Mouse (Mus musculus): ENCODE results near the gene Mreg.

Mreg gene

GRCm38 (mm10) chr1:72226887-72227481 lies 14.9 kb upstream of the Mreg start:
- DNase-seq (ENCODE audit: low read depth) = no peak

GRCm38 (mm10) chr1:72226172-72226886 lies 14.2 kb upstream of the Mreg start:
- DNase-seq (ENCODE audit: low read depth) = peak; percentile 58

GRCm38 (mm10) chr1:72225720-72226171 lies 13.6 kb upstream of the Mreg start:
- peak; percentile 91 for DNase-seq (ENCODE audit: low read depth)

GRCm38 (mm10) chr1:72225054-72225718 lies 13.1 kb upstream of the Mreg start:
- DNase-seq (ENCODE audit: low read depth) = peak; percentile 39

- no peak for DNase-seq (ENCODE audit: low read depth)
Measured at GRCm38 (mm10) chr1:72220008-72220407, 7.9 kb upstream of the Mreg start.

- DNase-seq (ENCODE audit: low read depth) = no peak
Measured at GRCm38 (mm10) chr1:72219116-72219515, 7.0 kb upstream of the Mreg start.

- no peak for DNase-seq (ENCODE audit: low read depth)
Measured at GRCm38 (mm10) chr1:72218626-72219025, 6.5 kb upstream of the Mreg start.

- no peak for DNase-seq (ENCODE audit: low read depth)
Measured at GRCm38 (mm10) chr1:72216761-72217160, 4.7 kb upstream of the Mreg start.

GRCm38 (mm10) chr1:72215174-72215573 lies 3.1 kb upstream of the Mreg start:
- DNase-seq (ENCODE audit: low read depth) = no peak

- DNase-seq (ENCODE audit: low read depth) = no peak
Measured at GRCm38 (mm10) chr1:72214470-72214961, 2.4 kb upstream of the Mreg start.

GRCm38 (mm10) chr1:72213954-72214353 lies 1.8 kb upstream of the Mreg start:
- DNase-seq (ENCODE audit: low read depth) = no peak

GRCm38 (mm10) chr1:72210803-72211679 lies 1.1 kb downstream of the Mreg start:
- no peak for DNase-seq (ENCODE audit: low read depth)

- DNase-seq (ENCODE audit: low read depth) = no peak
Measured at GRCm38 (mm10) chr1:72208095-72208494, 4.0 kb downstream of the Mreg start.

- no peak for DNase-seq (ENCODE audit: low read depth)
Measured at GRCm38 (mm10) chr1:72205113-72205512, 7.0 kb downstream of the Mreg start.

GRCm38 (mm10) chr1:72203204-72203603 lies 8.9 kb downstream of the Mreg start:
- DNase-seq (ENCODE audit: low read depth) = no peak

GRCm38 (mm10) chr1:72202705-72203104 lies 9.4 kb downstream of the Mreg start:
- no peak for DNase-seq (ENCODE audit: low read depth)

GRCm38 (mm10) chr1:72202068-72202467 lies 10.0 kb downstream of the Mreg start:
- DNase-seq (ENCODE audit: low read depth) = no peak

- no peak for DNase-seq (ENCODE audit: low read depth)
Measured at GRCm38 (mm10) chr1:72201126-72201525, 11.0 kb downstream of the Mreg start.

GRCm38 (mm10) chr1:72198142-72198806 lies 13.8 kb downstream of the Mreg start:
- DNase-seq (ENCODE audit: low read depth) = no peak

- DNase-seq (ENCODE audit: low read depth) = no peak
Measured at GRCm38 (mm10) chr1:72196626-72197359, 15.3 kb downstream of the Mreg start.

- no peak for DNase-seq (ENCODE audit: low read depth)
Measured at GRCm38 (mm10) chr1:72196123-72196522, 16.0 kb downstream of the Mreg start.
